Mouse (Mus musculus) megakaryocyte, embryonic 14.5 days (primary cell): ENCODE results near the gene Prox1. TPM values are rescaled to one million over a fixed set of nuclear protein-coding genes. Genes with fewer than 3 reads are reported as not detected.

Experiments used
- H3K27me3 ChIP-seq: replicated peaks from 2 replicates; pipeline ENCODE3; 2012; ENCODE audit warnings: inconsistent platforms
- H3K36me3 ChIP-seq: replicated peaks from 2 replicates; pipeline ENCODE3; 2012; ENCODE audit warnings: low read length, inconsistent platforms, mixed read lengths
- H3K4me1 ChIP-seq: 2 replicates; pipeline ENCODE4 v1.6.1; 2012; ENCODE audit warnings: inconsistent platforms
- H3K4me3 ChIP-seq: replicated peaks from 2 replicates; pipeline ENCODE3; 2012; ENCODE audit warnings: moderate library complexity, mild to moderate bottlenecking, inconsistent platforms
- H3K9me3 ChIP-seq: 2 replicates; pipeline ENCODE4 v1.6.1; 2012; ENCODE audit warnings: inconsistent platforms
- FLI1 ChIP-seq: IDR thresholded peaks from 2 replicates; pipeline ENCODE4 v1.6.1; 2012; ENCODE audit warnings: low read length, inconsistent platforms, mixed read lengths
- GATA1 ChIP-seq: IDR thresholded peaks from 3 replicates; pipeline ENCODE4 v1.6.1; 2012; ENCODE audit warnings: mixed read lengths, low read length, inconsistent platforms, borderline replicate concordance
- polyA plus RNA-seq: library from polyadenylated mRNA; stranded (reverse); fragments of >175 nt; gene quantifications from 2 replicates; pipeline ENCODE4 v1.2.3, GENCODE M21; 2012; ENCODE audit warnings: low replicate concordance; ENCODE audit not compliant: insufficient read depth

Gene Prox1
- polyA plus RNA-seq, 1 experiment = 0.06 TPM

DNA sequence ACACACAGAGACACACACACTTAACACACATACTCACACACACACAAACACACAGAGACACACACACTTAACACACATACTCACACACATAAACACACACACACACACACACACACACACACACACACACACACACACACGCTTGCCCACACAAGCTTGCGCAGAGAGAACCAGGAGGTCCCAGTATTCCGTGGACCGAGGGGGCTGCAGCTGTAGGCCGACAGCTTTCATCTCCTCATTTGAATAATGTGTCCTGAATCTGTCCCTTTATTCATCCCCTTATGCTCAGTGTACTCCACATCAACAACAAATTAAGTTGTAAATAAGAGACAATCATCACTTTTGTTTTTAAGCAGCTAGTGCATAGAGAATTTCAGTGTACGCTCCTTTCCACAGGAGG, 17.9 kb downstream of the Prox1 start:
- no peaks in the 10 kb centered on the region for H3K9me3 ChIP-seq
- peaks cover 9% of the 10 kb centered on the region for H3K27me3 ChIP-seq
- no peaks in the 10 kb centered on the region for H3K4me1 ChIP-seq
- no peaks in the 10 kb centered on the region for H3K36me3 ChIP-seq
- no peak for TF ChIP-seq FLI1
- no peak for TF ChIP-seq GATA1
- H3K4me3 ChIP-seq = no peak overlapping the region

GRCm38 (mm10) chr1:190149233-190149741, 21.2 kb downstream of the Prox1 start:
- Histone ChIP-seq H3K4me1 (no peaks in the 10 kb centered on the region), H3K27me3 (peaks cover 9% of the 10 kb centered on the region), H3K4me3 (no peak overlapping the region), H3K9me3 (no peaks in the 10 kb centered on the region), H3K36me3 (no peaks in the 10 kb centered on the region)
- TF ChIP-seq FLI1 (no peak), GATA1 (no peak)

- TF ChIP-seq GATA1 = no peak
- no peak for TF ChIP-seq FLI1
- Histone ChIP-seq H3K36me3 (no peaks in the 10 kb centered on the region), H3K4me3 (no peak overlapping the region), H3K4me1 (no peaks in the 10 kb centered on the region), H3K9me3 (no peaks in the 10 kb centered on the region), H3K27me3 (peaks cover 9% of the 10 kb centered on the region)
Measured at GRCm38 (mm10) chr1:190148661-190149232, 21.8 kb downstream of the Prox1 start.

DNA sequence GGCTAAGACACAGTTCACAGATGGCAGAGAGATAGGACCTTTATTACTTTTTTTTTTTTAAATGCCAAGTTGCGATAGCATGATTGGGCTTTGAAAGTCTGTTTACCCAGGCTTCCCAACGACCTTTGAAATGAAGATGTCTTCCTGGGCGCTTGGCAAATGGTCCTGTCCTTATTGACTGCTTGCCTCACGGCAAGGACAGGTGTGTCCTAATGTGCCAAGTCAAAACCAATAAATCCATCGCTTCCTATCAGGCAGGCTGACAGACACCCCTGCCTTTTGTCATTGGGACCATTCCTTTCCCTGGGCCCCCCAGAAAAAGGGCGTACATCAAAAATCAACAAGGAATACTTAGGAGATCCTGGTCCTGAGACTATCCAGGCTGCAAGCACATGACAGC, 22.7 kb downstream of the Prox1 start:
- no peak for TF ChIP-seq FLI1
- no peak for TF ChIP-seq GATA1
- peaks cover 6% of the 10 kb centered on the region for H3K27me3 ChIP-seq
- H3K4me3 ChIP-seq = no peak overlapping the region
- no peaks in the 10 kb centered on the region for H3K9me3 ChIP-seq
- H3K36me3 ChIP-seq = no peaks in the 10 kb centered on the region
- no peaks in the 10 kb centered on the region for H3K4me1 ChIP-seq

DNA sequence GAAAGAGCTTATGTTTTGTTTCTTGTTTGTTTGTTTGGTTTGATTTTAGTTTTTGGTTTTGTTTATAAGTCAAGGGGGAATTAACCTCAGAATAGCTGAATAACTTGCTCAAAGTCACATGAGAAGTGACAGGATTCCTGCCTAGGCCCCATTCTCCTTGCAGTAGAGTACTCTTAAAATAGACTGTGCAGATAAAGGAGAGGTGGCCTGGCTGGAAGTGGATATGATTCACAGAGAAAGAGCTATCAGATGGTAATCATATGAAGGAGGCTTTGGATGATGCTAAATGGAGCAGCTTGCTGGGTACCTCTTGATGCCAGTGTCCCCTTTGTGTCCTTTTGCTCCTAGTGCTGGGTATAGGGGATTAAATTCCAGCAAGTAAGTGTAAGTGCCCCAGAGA, 26.1 kb downstream of the Prox1 start:
- Histone ChIP-seq H3K9me3 (0 out of 2 replicates have a peak, but pooled peaks cover 3% of the 10 kb centered on the region), H3K4me3 (no peak overlapping the region), H3K36me3 (no peaks in the 10 kb centered on the region), H3K27me3 (peaks cover under 1% of the 10 kb centered on the region), H3K4me1 (no peaks in the 10 kb centered on the region)
- no peak for TF ChIP-seq GATA1
- no peak for TF ChIP-seq FLI1

DNA sequence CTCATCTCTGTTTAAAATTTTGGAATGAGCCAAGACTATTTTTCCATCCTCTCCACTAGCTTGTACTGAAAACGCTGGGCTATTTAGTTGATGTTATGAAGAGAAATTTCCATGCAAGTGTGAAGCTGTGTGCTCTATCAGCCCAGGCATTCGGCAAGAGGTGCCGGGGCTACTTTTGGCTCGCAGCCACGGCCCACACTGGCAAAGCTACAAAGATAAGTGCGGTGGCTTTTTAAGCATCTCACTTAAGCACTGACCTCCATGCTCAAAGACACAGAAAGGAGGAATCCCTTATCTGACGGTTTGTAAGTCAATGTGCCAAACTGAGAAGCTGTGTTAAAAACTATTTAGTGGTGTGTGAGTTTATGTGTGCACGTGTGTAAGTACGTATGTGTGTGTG, 26.9 kb downstream of the Prox1 start:
- no peaks in the 10 kb centered on the region for H3K27me3 ChIP-seq
- H3K4me1 ChIP-seq = no peaks in the 10 kb centered on the region
- no peaks in the 10 kb centered on the region for H3K36me3 ChIP-seq
- TF ChIP-seq FLI1 (no peak), GATA1 (no peak)
- H3K4me3 ChIP-seq = no peak overlapping the region
- 0 out of 2 replicates have a peak, but pooled peaks cover 3% of the 10 kb centered on the region for H3K9me3 ChIP-seq

GRCm38 (mm10) chr1:190142584-190142983, 27.9 kb downstream of the Prox1 start:
- H3K27me3 ChIP-seq = no peaks in the 10 kb centered on the region
- TF ChIP-seq FLI1 (no peak), GATA1 (no peak)
- no peak overlapping the region for H3K4me3 ChIP-seq
- H3K9me3 ChIP-seq = peaks cover 10% of the 10 kb centered on the region; the same call in 1 of the 2 replicates
- H3K36me3 ChIP-seq = no peaks in the 10 kb centered on the region
- no peaks in the 10 kb centered on the region for H3K4me1 ChIP-seq

GRCm38 (mm10) chr1:190140519-190140918, 30.0 kb downstream of the Prox1 start:
- peaks cover 11% of the 10 kb centered on the region; the same call in 1 of the 2 replicates for H3K9me3 ChIP-seq
- TF ChIP-seq FLI1 = no peak
- no peak for TF ChIP-seq GATA1

GRCm38 (mm10) chr1:190139711-190140405, 30.7 kb downstream of the Prox1 start:
- Histone ChIP-seq H3K9me3 (peaks cover 13% of the 10 kb centered on the region; the same call in 1 of the 2 replicates), H3K36me3 (no peaks in the 10 kb centered on the region), H3K4me3 (no peak overlapping the region), H3K27me3 (no peaks in the 10 kb centered on the region), H3K4me1 (no peaks in the 10 kb centered on the region)
- TF ChIP-seq GATA1 = no peak
- TF ChIP-seq FLI1 = no peak

More at GRCm38 (mm10) chr1:190140519-190140918, 30.0 kb downstream of the Prox1 start:
- Histone ChIP-seq H3K4me1 (no peaks in the 10 kb centered on the region), H3K4me3 (no peak overlapping the region), H3K36me3 (no peaks in the 10 kb centered on the region), H3K27me3 (no peaks in the 10 kb centered on the region)

DNA sequence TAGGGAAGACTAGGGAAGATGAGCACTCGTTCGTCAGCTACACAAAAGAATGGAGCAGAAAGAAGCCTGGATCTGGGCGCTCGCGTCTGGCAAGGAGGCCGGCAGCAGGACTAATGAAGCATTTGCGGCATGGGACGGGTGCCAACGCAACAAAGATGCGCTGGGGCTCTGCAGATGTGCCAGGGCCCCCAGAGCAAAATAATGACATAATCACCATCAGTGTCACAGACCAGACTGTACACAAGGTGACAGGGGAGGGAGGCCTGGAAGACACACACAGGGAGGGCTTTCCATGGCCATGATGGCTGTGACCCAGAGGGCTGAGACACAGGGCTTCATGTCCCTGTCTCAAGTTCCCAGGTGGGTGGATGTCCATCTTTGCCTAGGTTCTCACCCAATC, 32.6 kb downstream of the Prox1 start:
- H3K27me3 ChIP-seq = no peaks in the 10 kb centered on the region
- TF ChIP-seq FLI1 (no peak), GATA1 (no peak)

More for the DNA sequence above, 32.6 kb downstream of the Prox1 start:
- Histone ChIP-seq H3K4me1 (no peaks in the 10 kb centered on the region), H3K36me3 (no peaks in the 10 kb centered on the region), H3K9me3 (peaks cover 13% of the 10 kb centered on the region; the same call in 1 of the 2 replicates), H3K4me3 (no peak overlapping the region)
